Mouse (Mus musculus): ENCODE results near the gene Cacng5.
A peak's percentile ranks its signal among the peaks of the same experiment; 100 is the strongest.

The Cacng5 gene

DNA sequence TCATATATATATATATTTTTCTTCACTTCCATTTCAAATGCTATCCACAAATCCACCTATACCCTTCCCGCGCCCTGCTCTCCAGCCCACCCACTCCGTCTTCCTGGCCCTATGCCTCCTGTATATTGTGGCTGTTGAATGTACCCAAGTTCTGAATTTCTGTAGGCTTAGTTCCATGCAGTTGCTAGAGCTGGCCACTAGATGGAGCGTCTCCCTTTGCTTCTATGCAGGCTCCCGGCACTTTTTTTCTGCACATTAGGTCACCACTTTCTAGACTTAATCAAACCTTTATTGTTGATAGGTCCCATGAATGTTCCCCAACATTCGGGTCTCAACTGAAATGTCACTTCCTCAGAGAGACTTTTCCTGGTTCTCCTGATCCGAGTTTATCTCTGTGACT lies 55.6 kb downstream of the Cacng5 start:
- Histone ChIP-seq H3K36me3 (ENCODE audit: control insufficient read depth, insufficient read depth, low read length, poor library complexity, severe bottlenecking) (no peaks in the 10 kb centered on the region), H3K27me3 (ENCODE audit: control insufficient read depth, insufficient read depth, low read length, poor library complexity, severe bottlenecking) (no peaks in the 10 kb centered on the region)
- peak; percentile 58 for DNase-seq (ENCODE audit: low read depth, low spot score)

DNA sequence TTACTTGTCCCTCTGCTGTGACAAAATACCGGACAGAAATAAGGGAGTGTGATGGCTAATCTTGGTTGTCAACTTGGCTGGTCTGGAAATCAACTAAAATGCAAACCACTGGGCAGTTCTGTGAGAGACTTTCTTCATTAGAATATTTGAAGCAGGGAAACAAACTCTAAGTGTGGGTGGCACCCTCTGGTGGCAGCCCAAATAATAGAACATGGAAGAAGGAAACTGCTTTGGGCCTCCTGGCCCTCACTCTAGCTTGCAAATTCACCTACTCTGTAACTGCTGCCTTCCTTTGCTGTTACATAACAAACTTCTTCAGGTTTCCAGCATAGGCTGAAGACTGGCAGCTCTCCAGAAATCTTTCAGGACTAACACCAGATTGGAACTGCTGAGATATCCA lies 61.8 kb downstream of the Cacng5 start:
- Histone ChIP-seq H3K36me3 (ENCODE audit: control insufficient read depth, insufficient read depth, low read length, poor library complexity, severe bottlenecking) (no peaks in the 10 kb centered on the region), H3K27me3 (ENCODE audit: control insufficient read depth, insufficient read depth, low read length, poor library complexity, severe bottlenecking) (no peaks in the 10 kb centered on the region)
- peak; percentile 16 for DNase-seq (ENCODE audit: low read depth, low spot score)

DNA sequence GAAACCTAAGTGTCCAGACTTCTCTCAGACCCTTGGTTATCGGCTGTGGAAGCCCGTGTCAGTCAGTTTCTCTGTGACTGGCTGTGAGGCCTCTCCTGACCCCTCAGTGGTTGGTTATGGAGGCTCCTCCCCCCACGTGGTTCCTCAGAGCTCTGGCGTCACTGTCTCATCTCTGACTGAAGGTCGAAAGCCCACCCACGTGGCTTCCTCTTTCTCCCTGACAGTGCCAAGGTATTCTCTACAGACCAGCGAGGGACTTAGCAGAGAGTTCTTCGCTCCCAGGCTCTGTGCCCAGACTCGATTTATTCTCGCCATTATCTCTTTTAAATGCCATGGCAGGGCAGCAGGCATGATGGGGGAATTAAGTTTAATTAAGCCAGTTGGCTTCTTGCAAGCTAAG lies 65.2 kb downstream of the Cacng5 start:
- Histone ChIP-seq H3K36me3 (ENCODE audit: control insufficient read depth, insufficient read depth, low read length, poor library complexity, severe bottlenecking) (no peaks in the 10 kb centered on the region), H3K27me3 (ENCODE audit: control insufficient read depth, insufficient read depth, low read length, poor library complexity, severe bottlenecking) (no peaks in the 10 kb centered on the region)
- no peak for DNase-seq (ENCODE audit: low read depth, low spot score)

DNA sequence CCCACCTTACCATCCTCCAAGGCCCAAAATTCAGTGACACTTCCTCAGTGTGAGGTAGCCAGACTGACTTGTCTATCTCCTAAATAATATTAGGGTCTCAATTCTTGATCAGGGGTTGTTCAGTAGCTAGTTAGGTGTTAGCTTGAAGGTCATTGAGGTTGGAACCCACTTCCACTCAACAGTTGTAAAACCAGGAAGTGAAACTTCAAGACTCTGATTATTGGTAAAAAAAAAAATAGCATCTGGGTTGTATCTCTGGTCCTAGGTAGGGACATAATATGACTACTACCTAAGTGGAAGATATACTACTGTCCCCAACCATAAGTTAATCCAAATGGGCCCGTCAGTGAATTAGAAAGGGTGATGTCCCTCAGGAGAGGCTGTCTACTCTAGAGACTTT lies 70.7 kb downstream of the Cacng5 start:
- no peak for DNase-seq (ENCODE audit: low read depth, low spot score)
- Histone ChIP-seq H3K36me3 (ENCODE audit: control insufficient read depth, insufficient read depth, low read length, poor library complexity, severe bottlenecking) (no peaks in the 10 kb centered on the region), H3K27me3 (ENCODE audit: control insufficient read depth, insufficient read depth, low read length, poor library complexity, severe bottlenecking) (no peaks in the 10 kb centered on the region)

DNA sequence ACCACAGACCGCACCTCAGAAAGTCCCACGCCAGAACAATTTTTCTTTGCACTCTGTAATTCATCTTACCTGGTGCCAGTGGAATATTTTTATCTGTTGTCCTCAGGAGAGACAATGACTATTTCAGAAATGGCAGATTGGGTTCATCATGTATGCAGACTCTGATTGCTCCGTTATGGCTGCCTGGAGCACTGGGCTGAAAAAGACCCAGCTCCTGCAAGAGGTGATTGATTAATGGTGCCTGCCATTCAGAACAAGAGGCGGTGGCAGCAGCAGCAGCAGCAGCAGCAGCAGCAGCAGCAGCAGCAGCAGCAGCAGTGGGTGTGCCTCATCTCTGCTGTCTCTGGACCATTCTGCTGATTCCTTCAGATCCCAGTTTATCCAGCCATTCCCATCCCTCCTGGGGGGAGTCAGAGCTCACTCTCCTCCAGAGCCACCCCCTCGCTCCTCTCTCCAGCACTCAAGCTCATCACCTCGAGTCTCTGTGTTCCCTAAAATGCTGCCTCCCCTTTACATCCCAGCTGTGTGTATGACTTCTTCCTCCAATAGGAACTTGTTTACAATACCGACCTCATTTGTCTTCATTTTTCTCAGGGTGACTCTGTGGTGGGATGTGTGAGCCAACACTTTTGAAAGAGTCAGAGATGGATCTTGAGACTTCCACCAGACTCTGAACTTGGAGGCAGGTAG lies 81.4 kb downstream of the Cacng5 start:
- DNase-seq (ENCODE audit: low read depth, low spot score) = no peak
- Histone ChIP-seq H3K36me3 (ENCODE audit: control insufficient read depth, insufficient read depth, low read length, poor library complexity, severe bottlenecking) (no peaks in the 10 kb centered on the region), H3K27me3 (ENCODE audit: control insufficient read depth, insufficient read depth, low read length, poor library complexity, severe bottlenecking) (no peaks in the 10 kb centered on the region)

Data from splenic B cell, adult 2 months (primary cell).